Mouse (Mus musculus) liver, embryonic 14.5 days (tissue): ENCODE measurements around the gene Cyb5b.

Source experiments
- CTCF ChIP-seq: IDR thresholded peaks from 2 replicates; pipeline ENCODE4 v1.5.1; 2016; ENCODE audit warnings: antibody characterized with exemption, low read depth, control low read depth
- EP300 ChIP-seq: IDR thresholded peaks from 2 replicates; pipeline ENCODE4 v1.6.1; 2016; ENCODE audit warnings: antibody characterized with exemption, low read depth

GRCm38 (mm10) chr8:107123063-107123614, 27.3 kb upstream of the Cyb5b start:
- TF ChIP-seq EP300 = no peak
- no peak for TF ChIP-seq CTCF
